Mouse (Mus musculus) liver, embryonic 13.5 days (tissue): ENCODE results near the gene Ism2. TPM values are rescaled to one million over a fixed set of nuclear protein-coding genes. Genes with fewer than 3 reads are reported as not detected.

Experiments
- ATAC-seq: fragments of 200-750 bp; cut with Nextera tagmentation; 2 replicates; pipeline ENCODE4 v1.8.0; 2017; ENCODE audit warnings: low read depth, mild to moderate bottlenecking, moderate number of reproducible peaks, moderate library complexity
- DNase-seq: peaks from one replicate; pipeline ENCODE4 v3.0.0; 2022
- H3K27ac ChIP-seq: fragments of 300-500 bp; sonication (generic); 2 replicates; pipeline ENCODE4 v1.5.1; 2015; ENCODE audit warnings: moderate library complexity, mild to moderate bottlenecking, inconsistent platforms
- H3K27me3 ChIP-seq: fragments of 300-500 bp; sonication (generic); 2 replicates; pipeline ENCODE4 v1.6.1; 2015; ENCODE audit warnings: mild to moderate bottlenecking, inconsistent platforms
- H3K36me3 ChIP-seq: fragments of 300-500 bp; sonication (generic); 2 replicates; pipeline ENCODE4 v1.6.1; 2015; ENCODE audit warnings: mild to moderate bottlenecking, inconsistent platforms
- H3K4me1 ChIP-seq: fragments of 300-500 bp; sonication (generic); replicated peaks from 2 replicates; pipeline ENCODE4 v1.6.1; 2015; ENCODE audit warnings: inconsistent platforms
- H3K4me2 ChIP-seq: fragments of 300-500 bp; sonication (generic); 2 replicates; pipeline ENCODE4 v1.6.1; 2015; ENCODE audit warnings: inconsistent platforms, mild to moderate bottlenecking, moderate library complexity
- H3K4me3 ChIP-seq: fragments of 300-500 bp; sonication (generic); replicated peaks from 2 replicates; pipeline ENCODE4 v1.5.1; 2015; ENCODE audit warnings: mild to moderate bottlenecking, inconsistent platforms
- H3K9ac ChIP-seq: fragments of 300-500 bp; sonication (generic); 2 replicates; pipeline ENCODE4 v1.6.1; 2015; ENCODE audit warnings: mild to moderate bottlenecking, inconsistent platforms
- H3K9me3 ChIP-seq: fragments of 300-500 bp; sonication (generic); replicated peaks from 2 replicates; pipeline ENCODE4 v1.6.1; 2016; ENCODE audit warnings: inconsistent platforms
- WGBS: fragments of 180-500 bp; shearing (Covaris S2); methylation state at CpG from one replicate; pipeline ENCODE4 v1.1.7; 2015; ENCODE audit not compliant: insufficient replicate concordance; 5-methylcytosine and 5-hydroxymethylcytosine counted together
- microRNA-seq: library from miRNA; unstranded; fragments of <30 nt; microRNA quantifications from one replicate; pipeline ENCODE4, GENCODE M21; 2016
- polyA plus RNA-seq: library from polyadenylated mRNA; unstranded; fragments of >200 nt; fragmentation: Nextera tagmentation; extraction: Ambion mirVana; gene quantifications from 2 replicates; pipeline ENCODE4 v1.2.1, GENCODE M21; 2015

Ism2 gene
- polyA plus RNA-seq, 1 experiment from 2014 or later, result 0.30 TPM

DNA sequence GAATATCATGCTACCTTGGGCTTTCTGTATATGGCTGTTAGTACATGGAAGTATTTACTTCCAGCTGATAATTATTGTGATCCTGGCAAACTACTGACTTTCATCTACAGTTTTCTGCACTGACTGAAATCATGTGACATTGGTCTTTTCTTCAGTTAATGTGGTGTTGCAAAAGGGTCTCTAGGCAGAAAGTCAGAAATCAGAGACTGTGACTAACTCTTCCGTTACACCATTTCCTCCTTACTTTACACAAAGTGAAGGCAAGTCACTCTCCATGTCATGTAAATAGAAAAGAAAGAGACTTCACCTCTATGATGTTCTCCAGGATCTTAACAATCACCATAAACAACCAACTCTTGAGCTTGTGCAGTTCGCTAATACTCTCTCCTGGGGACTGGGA, 69.9 kb downstream of the Ism2 start:
- no peak for ATAC-seq
- 79% methylated on average over 2 of the region's 2 CpGs for WGBS
- H3K4me3 ChIP-seq, result no peak overlapping the region
- no peak overlapping the region for H3K4me2 ChIP-seq
- H3K27me3 ChIP-seq, result no peaks in the 10 kb centered on the region
- H3K9me3 ChIP-seq, result 0 out of 2 replicates have a peak, but pooled peaks cover 3% of the 10 kb centered on the region
- H3K9ac ChIP-seq, result no peak overlapping the region
- H3K4me1 ChIP-seq, result peaks cover 30% of the 10 kb centered on the region
- H3K27ac ChIP-seq, result no peak overlapping the region
- H3K36me3 ChIP-seq, result no peaks in the 10 kb centered on the region
- no peak for DNase-seq

Small RNAs within 50 kb of the gene (microRNA-seq; reads per million reads assigned to microRNA genes)
- not detected for gene Gm47293

Other genes with a start within 250 kb of the Ism2 start
- gene Ngb, start 197.2 kb downstream of the Ism2 start, polyA plus RNA-seq, result 0.13 and 0.16 TPM in 2 replicates
- gene Gstz1, start 152.5 kb downstream of the Ism2 start, polyA plus RNA-seq, result 61.1 and 67.2 TPM in 2 replicates
- 3.8 and 4.9 TPM in 2 replicates for gene Pomt2, start 151.7 kb downstream of the Ism2 start, polyA plus RNA-seq
- gene Samd15, start 100.0 kb downstream of the Ism2 start, polyA plus RNA-seq, result 8.8 and 12.4 TPM in 2 replicates
- gene Tmed8, start 99.3 kb downstream of the Ism2 start, polyA plus RNA-seq, result 0.43 and 0.58 TPM in 2 replicates
- gene Noxred1, start 61.0 kb downstream of the Ism2 start, polyA plus RNA-seq, result 0.19 and 0.29 TPM in 2 replicates
- gene Vipas39, start 33.4 kb downstream of the Ism2 start, polyA plus RNA-seq, result 9.8 and 10.6 TPM in 2 replicates
- gene Ahsa1, start 33.2 kb downstream of the Ism2 start, polyA plus RNA-seq, result 196 and 212 TPM in 2 replicates
- gene Sptlc2, start 88.7 kb upstream of the Ism2 start, polyA plus RNA-seq, result 30.6 and 36.4 TPM in 2 replicates
- gene Slirp, start 144.2 kb upstream of the Ism2 start, polyA plus RNA-seq, result 228 and 232 TPM in 2 replicates
- 20.6 and 24.9 TPM in 2 replicates for gene Alkbh1, start 144.3 kb upstream of the Ism2 start, polyA plus RNA-seq
- 68.7 and 78.4 TPM in 2 replicates for gene Snw1, start 172.6 kb upstream of the Ism2 start, polyA plus RNA-seq
- not detected in 2 replicates for gene Gm5788, start 195.0 kb upstream of the Ism2 start, polyA plus RNA-seq
- gene Gm8300, start 214.6 kb upstream of the Ism2 start, polyA plus RNA-seq, result not detected in 2 replicates